Mouse (Mus musculus) midbrain, embryonic 10.5 days (tissue): ENCODE data around the gene Cdk8. TPM values are rescaled to one million over a fixed set of nuclear protein-coding genes. Genes with fewer than 3 reads are reported as not detected.

ENCODE experiments used
- DNase-seq: peaks from one replicate; pipeline ENCODE4 v3.0.0-alpha.2; 2017; ENCODE audit warnings: low spot score
- H3K27ac ChIP-seq: fragments of 300-500 bp; sonication (generic); replicated peaks from 2 replicates; pipeline ENCODE4 v1.5.1; 2016; ENCODE audit warnings: mild to moderate bottlenecking
- H3K27me3 ChIP-seq: fragments of 300-500 bp; sonication (generic); 2 replicates; pipeline ENCODE4 v1.6.1; 2016; ENCODE audit warnings: low read depth, mild to moderate bottlenecking; ENCODE audit not compliant: poor library complexity, severe bottlenecking
- H3K36me3 ChIP-seq: fragments of 300-500 bp; sonication (generic); 2 replicates; pipeline ENCODE4 v1.6.1; 2016; ENCODE audit warnings: mild to moderate bottlenecking, moderate library complexity
- H3K4me1 ChIP-seq: fragments of 300-500 bp; sonication (generic); 2 replicates; pipeline ENCODE4 v1.6.1; 2016
- H3K4me3 ChIP-seq: fragments of 300-500 bp; sonication (generic); 2 replicates; pipeline ENCODE4 v1.5.1; 2016; ENCODE audit warnings: mild to moderate bottlenecking, moderate library complexity
- H3K9me3 ChIP-seq: fragments of 300-500 bp; sonication (generic); replicated peaks from 2 replicates; pipeline ENCODE4 v1.6.1; 2016; ENCODE audit warnings: mild to moderate bottlenecking
- WGBS: fragments of 180-500 bp; shearing (Covaris S2); methylation state at CpG from one replicate; pipeline ENCODE4 v1.1.7; 2016; 5-methylcytosine and 5-hydroxymethylcytosine counted together
- polyA plus RNA-seq: library from polyadenylated mRNA; unstranded; fragments of >200 nt; fragmentation: Nextera tagmentation; extraction: Ambion mirVana; gene quantifications from 2 replicates; pipeline ENCODE4 v1.2.1, GENCODE M21; 2016

Gene Cdk8
- polyA plus RNA-seq, 1 experiment from 2014 or later, result 22.4 TPM

DNA sequence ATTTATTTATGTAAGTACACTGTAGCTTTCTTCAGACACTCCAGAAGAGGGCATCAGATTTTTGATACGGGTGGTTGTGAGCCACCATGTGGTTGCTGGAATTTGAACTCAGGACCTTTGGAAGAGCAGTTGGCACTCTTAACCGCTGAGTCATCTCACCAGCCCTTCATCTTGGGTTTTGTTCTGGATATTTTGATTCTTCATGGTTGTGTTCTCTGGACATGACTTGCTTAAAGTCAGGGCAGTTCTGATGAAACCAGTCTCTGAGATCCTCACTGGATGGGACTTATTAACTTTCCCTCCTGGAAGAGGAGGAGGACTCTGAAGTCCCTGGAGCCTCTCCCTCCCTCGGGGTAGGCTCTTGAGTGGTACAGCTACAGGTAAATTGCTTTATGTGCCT is 10.2 kb downstream of the Cdk8 start:
- DNase-seq, result no peak
- H3K27ac ChIP-seq, result no peak overlapping the region
- H3K4me1 ChIP-seq, result no peaks in the 10 kb centered on the region
- no peak overlapping the region for H3K4me3 ChIP-seq
- peaks cover 23% of the 10 kb centered on the region for H3K36me3 ChIP-seq
- H3K27me3 ChIP-seq, result no peaks in the 10 kb centered on the region
- WGBS, result 93% methylated on average over 3 of the region's 3 CpGs
- no peaks in the 10 kb centered on the region for H3K9me3 ChIP-seq

DNA sequence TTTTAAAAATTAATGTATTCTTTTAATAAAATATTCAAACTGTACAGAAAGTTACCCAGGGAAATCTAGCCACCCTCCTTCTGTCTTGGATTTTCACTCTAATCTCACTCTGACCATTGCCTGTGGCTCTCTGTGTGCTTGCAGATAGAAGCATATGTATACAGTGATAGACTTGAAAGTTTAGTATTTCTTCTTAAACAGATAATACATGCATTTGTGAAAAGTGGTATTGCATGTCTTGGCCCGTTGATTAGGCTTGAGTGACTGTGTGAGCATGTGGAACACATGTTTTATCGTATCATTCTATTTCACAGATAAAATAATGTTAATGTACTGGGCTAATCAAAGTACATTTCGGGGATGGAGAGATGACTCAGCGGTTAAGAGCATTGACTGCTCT is 14.2 kb downstream of the Cdk8 start:
- H3K4me3 ChIP-seq, result no peak overlapping the region
- no peaks in the 10 kb centered on the region for H3K9me3 ChIP-seq
- peaks cover 18% of the 10 kb centered on the region for H3K36me3 ChIP-seq
- WGBS, result 96% methylated on average over 4 of the region's 4 CpGs
- no peaks in the 10 kb centered on the region for H3K27me3 ChIP-seq
- no peak for DNase-seq
- H3K27ac ChIP-seq, result no peak overlapping the region
- peaks cover 13% of the 10 kb centered on the region; the same call in 1 of the 2 replicates for H3K4me1 ChIP-seq

DNA sequence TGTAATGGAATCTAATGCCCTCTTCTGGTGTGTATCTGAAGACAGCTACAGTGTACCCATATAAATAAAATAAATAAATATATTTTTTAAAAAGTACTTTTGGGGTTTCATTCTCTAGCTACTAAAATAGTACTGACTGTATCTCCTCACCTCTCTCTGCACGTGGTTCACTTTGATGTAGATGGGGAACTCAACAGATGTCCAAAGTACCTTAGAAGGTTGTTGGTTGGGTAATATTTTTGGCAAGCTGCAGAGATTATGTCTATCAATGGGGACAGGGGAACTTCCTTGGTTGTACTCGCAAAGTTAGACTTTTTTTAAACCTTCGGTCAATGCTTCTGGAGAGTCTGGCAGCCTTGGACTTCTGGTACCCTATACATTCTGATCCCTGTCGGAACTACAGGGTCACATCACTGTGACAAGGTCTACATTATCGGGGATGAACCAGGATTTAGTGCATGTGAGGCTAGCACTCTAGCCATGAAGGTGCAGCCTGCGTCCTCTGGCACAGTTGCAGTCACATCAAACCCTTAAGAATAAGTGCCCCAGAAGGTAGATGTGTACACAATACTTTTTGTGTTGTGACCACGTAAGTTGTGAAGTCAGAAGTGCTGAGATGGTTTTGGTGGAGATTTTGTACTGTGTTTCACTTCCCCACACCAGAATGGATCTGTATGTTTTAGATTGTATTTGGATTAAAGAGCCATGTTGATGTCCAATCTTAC is 14.8 kb downstream of the Cdk8 start:
- 96% methylated on average over 7 of the region's 7 CpGs for WGBS
- DNase-seq, result no peak
- peaks cover 13% of the 10 kb centered on the region; the same call in 1 of the 2 replicates for H3K4me1 ChIP-seq
- H3K9me3 ChIP-seq, result no peaks in the 10 kb centered on the region
- no peak overlapping the region for H3K27ac ChIP-seq
- H3K36me3 ChIP-seq, result peaks cover 19% of the 10 kb centered on the region
- H3K4me3 ChIP-seq, result no peak overlapping the region
- no peaks in the 10 kb centered on the region for H3K27me3 ChIP-seq

DNA sequence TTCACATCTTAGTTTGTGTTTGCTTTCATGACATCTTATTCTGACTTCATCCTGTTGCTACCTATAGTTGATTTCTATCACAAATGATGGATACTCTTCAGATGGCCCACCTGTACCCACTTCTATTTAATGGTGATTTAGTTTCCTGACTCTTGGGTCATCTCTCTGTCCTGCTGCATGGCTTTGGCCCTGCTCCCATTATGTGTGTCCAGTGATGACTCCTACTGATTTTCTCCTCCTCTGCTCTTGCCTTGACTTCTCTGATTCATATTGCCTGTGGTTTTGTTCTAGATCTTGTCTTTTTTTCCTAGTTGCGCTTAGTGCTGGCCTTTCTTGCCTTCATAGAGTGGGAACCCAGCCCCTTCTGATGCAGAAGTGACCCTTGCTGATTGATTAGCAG is 15.4 kb downstream of the Cdk8 start:
- Histone ChIP-seq H3K36me3 (peaks cover 19% of the 10 kb centered on the region), H3K4me3 (no peak overlapping the region), H3K27me3 (no peaks in the 10 kb centered on the region), H3K27ac (no peak overlapping the region), H3K4me1 (peaks cover 13% of the 10 kb centered on the region; the same call in 1 of the 2 replicates), H3K9me3 (no peaks in the 10 kb centered on the region)
- DNase-seq, result no peak
- WGBS, result 90% methylated on average over 1 of the region's 1 CpGs

DNA sequence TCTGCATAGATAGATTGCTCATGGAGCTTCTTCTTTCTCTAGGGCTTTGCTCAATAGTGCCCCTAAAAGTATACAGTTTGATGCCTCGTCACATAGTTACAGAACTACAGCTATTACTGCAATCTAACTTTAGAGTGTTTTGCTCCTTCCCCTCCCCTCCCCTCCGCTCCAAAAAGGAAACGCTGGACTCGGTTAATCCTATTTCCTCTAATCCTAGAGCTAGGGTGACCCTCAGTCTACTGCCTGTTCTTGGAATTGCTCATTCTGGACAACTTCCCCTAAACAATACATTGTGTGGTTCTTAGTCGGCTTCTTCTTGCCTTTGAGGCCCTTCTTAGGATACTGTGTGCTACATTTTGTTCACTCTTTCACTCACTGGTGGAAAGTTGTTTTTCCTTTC is 16.7 kb downstream of the Cdk8 start:
- no peak overlapping the region for H3K4me3 ChIP-seq
- peaks cover 19% of the 10 kb centered on the region for H3K36me3 ChIP-seq
- no peaks in the 10 kb centered on the region for H3K9me3 ChIP-seq
- H3K27me3 ChIP-seq, result no peaks in the 10 kb centered on the region
- 43% methylated on average over 5 of the region's 5 CpGs for WGBS
- no peak overlapping the region for H3K27ac ChIP-seq
- peaks cover 13% of the 10 kb centered on the region; the same call in 1 of the 2 replicates for H3K4me1 ChIP-seq
- DNase-seq, result no peak

DNA sequence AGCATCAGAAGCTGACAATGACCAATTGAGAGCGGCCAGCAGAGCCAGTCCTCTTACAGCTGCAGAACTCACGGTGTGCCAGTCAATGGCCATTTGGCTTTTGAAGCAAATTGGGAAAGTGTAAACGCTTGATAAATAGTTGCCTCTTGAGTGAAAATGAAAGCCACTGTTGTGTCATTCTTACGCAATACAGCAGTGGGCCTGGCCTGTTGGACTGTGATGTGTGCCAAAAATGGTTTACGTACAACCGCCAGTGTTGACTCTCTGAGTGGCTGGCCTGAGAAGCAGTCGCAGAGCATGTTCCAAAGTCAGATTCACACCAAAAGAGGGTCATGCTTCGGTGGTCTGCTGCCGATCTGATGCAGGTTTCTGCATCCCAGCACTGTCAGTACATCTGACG is 17.7 kb downstream of the Cdk8 start:
- Histone ChIP-seq H3K4me3 (no peak overlapping the region), H3K27me3 (no peaks in the 10 kb centered on the region), H3K27ac (no peak overlapping the region), H3K4me1 (peaks cover 13% of the 10 kb centered on the region; the same call in 1 of the 2 replicates), H3K9me3 (no peaks in the 10 kb centered on the region), H3K36me3 (peaks cover 20% of the 10 kb centered on the region)
- WGBS, result 92% methylated on average over 10 of the region's 10 CpGs
- DNase-seq, result no peak

DNA sequence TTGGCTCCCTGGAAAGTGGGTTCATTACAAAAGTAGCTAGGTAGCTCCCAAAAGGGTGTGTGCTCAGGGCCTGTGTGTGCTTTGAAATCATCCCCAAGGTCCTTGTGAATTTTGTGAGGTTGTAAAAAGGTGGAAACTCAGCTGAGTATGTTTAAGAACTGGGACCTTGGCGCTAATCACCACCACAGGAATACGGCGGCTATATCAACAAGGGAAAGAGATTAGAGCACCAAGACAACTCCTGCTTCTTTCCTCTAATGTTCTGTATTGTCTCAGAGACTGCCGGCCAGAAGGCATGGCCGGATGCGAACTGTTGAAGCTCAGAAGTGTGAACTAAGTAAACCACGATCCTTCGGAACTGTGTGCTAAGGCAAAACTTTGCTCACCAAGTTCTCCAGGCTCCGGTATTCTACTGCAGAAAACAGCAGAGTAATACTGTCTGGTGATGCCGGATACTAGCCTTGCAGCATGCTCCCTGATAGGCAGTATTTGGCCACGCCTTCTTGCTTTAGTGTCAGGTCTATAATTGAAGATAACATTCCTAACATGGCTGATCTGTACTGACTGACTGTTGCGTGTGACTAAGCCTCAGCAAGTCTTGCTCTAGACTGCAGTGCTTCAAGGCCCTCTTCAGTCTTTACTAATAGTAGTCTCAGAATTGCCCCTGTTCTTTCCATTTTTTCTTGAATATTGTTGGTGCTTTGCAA is 19.5 kb downstream of the Cdk8 start:
- Histone ChIP-seq H3K4me3 (no peak overlapping the region), H3K27ac (no peak overlapping the region), H3K27me3 (no peaks in the 10 kb centered on the region), H3K4me1 (peaks cover 13% of the 10 kb centered on the region; the same call in 1 of the 2 replicates), H3K36me3 (peaks cover 23% of the 10 kb centered on the region), H3K9me3 (no peaks in the 10 kb centered on the region)
- no peak for DNase-seq
- WGBS, result 93% methylated on average over 12 of the region's 12 CpGs

DNA sequence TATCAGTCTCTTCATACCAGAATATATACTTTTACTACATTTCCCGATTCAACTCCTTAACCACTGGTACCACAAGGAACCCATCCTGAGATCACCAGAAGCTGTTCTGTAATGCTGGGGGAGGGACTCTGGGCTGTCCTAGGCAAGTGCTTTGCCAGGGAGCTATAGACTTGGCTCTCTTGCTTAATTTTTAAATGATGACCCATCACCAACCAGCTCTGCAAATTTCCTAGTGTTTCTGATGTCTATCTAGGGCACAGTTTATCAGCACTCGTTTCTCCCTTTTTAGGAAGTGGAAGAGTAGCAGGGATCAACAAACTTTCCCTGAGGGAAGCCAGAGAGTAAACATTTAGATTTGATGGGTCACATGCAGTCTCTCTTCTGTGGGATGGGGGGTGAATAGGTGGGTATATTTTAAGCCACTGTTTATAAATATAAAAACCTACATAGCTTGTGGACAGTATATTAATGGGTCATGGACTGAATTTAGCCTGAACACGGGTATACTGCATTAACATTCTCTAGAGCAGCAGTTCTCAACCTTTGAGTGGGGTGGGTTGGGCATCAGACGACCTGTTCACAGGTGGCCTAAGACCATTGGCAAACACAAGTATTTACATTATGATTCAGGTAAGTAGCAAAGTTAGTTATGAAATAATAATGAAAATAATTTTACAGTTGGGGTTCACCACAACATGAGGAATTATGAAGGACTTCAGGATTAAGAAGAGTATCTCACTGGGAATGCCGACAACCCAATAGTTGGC is 20.8 kb downstream of the Cdk8 start:
- Histone ChIP-seq H3K27ac (no peak overlapping the region), H3K27me3 (no peaks in the 10 kb centered on the region), H3K4me3 (no peak overlapping the region), H3K9me3 (no peaks in the 10 kb centered on the region), H3K4me1 (peaks cover 10% of the 10 kb centered on the region; the same call in 1 of the 2 replicates), H3K36me3 (peaks cover 29% of the 10 kb centered on the region)
- no peak for DNase-seq
- 91% methylated on average over 5 of the region's 5 CpGs for WGBS

DNA sequence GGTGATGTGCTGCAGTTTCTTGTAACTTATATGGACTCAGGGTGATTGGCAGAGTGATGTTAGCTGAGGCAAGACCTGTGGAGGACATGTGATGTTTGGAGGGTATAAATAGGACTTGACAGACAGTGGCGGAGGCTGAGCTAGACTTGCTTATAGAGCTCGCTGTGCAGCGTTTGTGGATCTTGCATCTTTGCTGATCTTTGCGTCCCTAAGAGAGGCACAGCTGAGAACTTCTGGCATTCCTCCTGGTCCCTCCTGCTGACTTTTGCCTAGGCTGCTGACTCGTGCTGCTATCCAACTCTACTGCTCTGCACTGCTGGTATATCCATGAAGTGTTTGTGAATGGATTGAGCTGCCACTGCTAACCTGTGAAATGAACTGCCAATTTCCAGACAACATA is 22.6 kb downstream of the Cdk8 start:
- 90% methylated on average over 5 of the region's 5 CpGs for WGBS
- Histone ChIP-seq H3K4me1 (no peaks in the 10 kb centered on the region), H3K9me3 (no peaks in the 10 kb centered on the region), H3K27me3 (no peaks in the 10 kb centered on the region), H3K4me3 (no peak overlapping the region), H3K27ac (no peak overlapping the region), H3K36me3 (peaks cover 40% of the 10 kb centered on the region)
- DNase-seq, result no peak

DNA sequence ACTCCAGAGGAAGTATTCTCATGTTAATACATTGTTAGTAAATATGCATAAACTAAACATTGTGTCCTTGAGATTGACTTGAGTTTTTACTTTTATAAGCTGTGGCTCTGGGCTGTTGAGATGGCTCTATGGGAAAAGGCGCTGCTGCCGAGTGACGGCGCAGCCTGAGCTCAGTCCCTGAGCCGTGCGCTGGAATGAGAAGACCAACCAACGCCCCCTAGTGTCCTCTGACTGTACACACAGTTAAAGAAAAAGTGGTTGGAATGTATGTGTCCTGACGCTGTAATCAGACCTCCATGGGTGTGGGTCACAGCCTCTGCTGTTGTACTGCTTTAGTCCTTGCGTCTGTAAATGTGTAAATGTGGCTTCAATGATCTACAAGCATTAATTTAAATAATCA is 29.0 kb downstream of the Cdk8 start:
- Histone ChIP-seq H3K4me3 (no peak overlapping the region), H3K36me3 (peaks cover 42% of the 10 kb centered on the region), H3K27ac (no peak overlapping the region), H3K27me3 (no peaks in the 10 kb centered on the region), H3K9me3 (0 out of 2 replicates have a peak, but pooled peaks cover 3% of the 10 kb centered on the region), H3K4me1 (no peaks in the 10 kb centered on the region)
- WGBS, result 50% methylated on average over 9 of the region's 9 CpGs
- no peak for DNase-seq

DNA sequence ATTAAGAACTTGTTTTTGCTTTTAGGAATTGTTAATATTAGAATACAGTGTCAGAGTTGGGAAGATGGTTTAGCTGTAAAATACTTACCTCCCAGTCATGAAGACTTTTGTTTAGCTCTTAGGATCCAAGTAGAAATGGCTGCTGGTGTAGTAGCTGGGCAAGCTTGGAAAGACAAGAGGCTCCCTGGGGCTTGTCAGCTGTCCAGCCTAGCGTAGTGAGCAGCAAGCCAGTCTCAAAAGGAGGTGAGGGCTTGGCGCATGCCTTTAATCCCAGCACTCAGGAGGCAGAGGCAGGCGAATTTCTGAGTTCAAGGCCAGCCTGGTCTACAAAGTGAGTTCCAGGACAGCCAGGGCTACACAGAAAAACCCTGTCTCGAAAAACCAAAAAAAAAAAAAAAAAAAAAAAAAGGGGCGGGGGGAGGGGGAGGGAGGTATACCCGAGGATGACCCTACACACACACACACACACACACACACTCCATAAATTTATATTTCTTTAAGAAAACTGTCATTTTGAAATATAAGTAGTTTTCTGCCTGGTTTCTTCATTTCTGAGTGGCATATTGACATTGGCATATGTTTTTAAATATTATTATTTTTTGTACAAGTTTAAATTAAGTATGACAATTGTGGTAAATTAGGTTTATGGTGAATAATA is 35.0 kb downstream of the Cdk8 start:
- DNase-seq, result no peak
- Histone ChIP-seq H3K9me3 (no peaks in the 10 kb centered on the region), H3K36me3 (peaks cover 31% of the 10 kb centered on the region), H3K4me1 (no peaks in the 10 kb centered on the region), H3K4me3 (no peak overlapping the region), H3K27ac (no peak overlapping the region), H3K27me3 (no peaks in the 10 kb centered on the region)
- whole genome bisulfite sequencing, result 82% methylated on average over 4 of the region's 6 CpGs

DNA sequence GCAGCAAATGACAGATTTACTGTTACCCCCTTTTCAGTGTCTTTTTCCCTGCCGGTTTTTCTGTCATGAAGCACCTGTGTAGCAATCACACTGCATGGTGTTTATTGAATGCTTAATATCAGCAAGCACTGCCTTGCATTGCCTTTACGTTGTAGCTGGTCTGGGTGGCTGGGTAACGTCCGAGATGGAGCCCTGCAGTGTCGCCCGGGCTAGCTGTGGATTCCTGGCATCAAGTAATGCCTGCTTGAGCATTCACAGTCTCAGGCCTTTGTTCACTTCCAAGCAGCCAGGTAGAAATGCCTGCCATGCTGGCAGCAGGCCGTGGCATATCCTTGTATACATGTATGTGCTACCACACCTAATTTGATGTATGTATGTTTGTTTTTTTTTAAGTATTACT is 36.7 kb downstream of the Cdk8 start:
- Histone ChIP-seq H3K36me3 (peaks cover 31% of the 10 kb centered on the region), H3K27ac (no peak overlapping the region), H3K27me3 (no peaks in the 10 kb centered on the region), H3K9me3 (no peaks in the 10 kb centered on the region), H3K4me3 (no peak overlapping the region), H3K4me1 (no peaks in the 10 kb centered on the region)
- no peak for DNase-seq
- WGBS, result 92% methylated on average over 7 of the region's 7 CpGs
